Mouse (Mus musculus) cerebellum, adult 2 months (tissue): Measurements from ENCODE around the gene Rnf220. TPM values are rescaled to one million over a fixed set of nuclear protein-coding genes. Genes with fewer than 3 reads are reported as not detected.

ENCODE experiments used
- DNase-seq, 2 experiments: peaks; one replicate each; pipeline ENCODE4 v3.0.0; 2021
- H3K27ac ChIP-seq: fragments of 200-500 bp; 2 replicates; pipeline ENCODE4 v1.5.1; 2012; ENCODE audit warnings: low read length, control low read depth, inconsistent platforms; ENCODE audit not compliant: insufficient read depth
- H3K27me3 ChIP-seq: fragments of 200-500 bp; 2 replicates; pipeline ENCODE4 v1.6.1; 2012; ENCODE audit warnings: inconsistent platforms, mild to moderate bottlenecking, low read length, moderate library complexity; ENCODE audit not compliant: control insufficient read depth, insufficient read depth
- H3K4me1 ChIP-seq: fragments of 200-500 bp; 2 replicates; pipeline ENCODE4 v1.6.1; 2011; ENCODE audit warnings: low read length; ENCODE audit not compliant: control insufficient read depth, insufficient read depth
- H3K4me3 ChIP-seq: fragments of 200-500 bp; replicated peaks from 2 replicates; pipeline ENCODE3; 2011; ENCODE audit warnings: mild to moderate bottlenecking, low read depth, low read length, control low read depth; ENCODE audit not compliant: insufficient read depth
- CTCF ChIP-seq: fragments of 200-500 bp; IDR thresholded peaks from 2 replicates; pipeline ENCODE4 v1.5.1; 2011; ENCODE audit warnings: low read depth, mild to moderate bottlenecking, control low read depth, low read length, moderate library complexity, borderline replicate concordance; ENCODE audit not compliant: insufficient read depth
- POLR2A ChIP-seq: fragments of 200-500 bp; IDR thresholded peaks from 2 replicates; pipeline ENCODE4 v1.6.1; 2011; ENCODE audit warnings: low read length, control low read depth, borderline replicate concordance; ENCODE audit not compliant: insufficient read depth
- WGBS: fragments of 180-500 bp; shearing (Covaris S2); methylation state at CpG from one replicate; pipeline ENCODE4 v1.1.7; 2018; 5-methylcytosine and 5-hydroxymethylcytosine counted together
- polyA plus RNA-seq: library from polyadenylated mRNA; depleted of rRNA; stranded (reverse); fragments of >200 nt; gene quantifications from 2 replicates; pipeline ENCODE4 v1.2.3, GENCODE M21; 2012

Rnf220 gene
- polyA plus RNA-seq, 1 experiment, result 183 TPM

- 52% methylated on average over 13 of the region's 13 CpGs for WGBS
- no peak overlapping the region for H3K27ac ChIP-seq
- TF ChIP-seq POLR2A, result no peak
- no peak for TF ChIP-seq CTCF
- no peak for DNase-seq
- no peaks in the 10 kb centered on the region; the same call in 1 of the 2 replicates for H3K27me3 ChIP-seq
- H3K4me1 ChIP-seq, result no peaks in the 10 kb centered on the region
- no peak overlapping the region for H3K4me3 ChIP-seq
Measured at GRCm38 (mm10) chr4:117485045-117485780, 11.6 kb downstream of the Rnf220 start.

- TF ChIP-seq CTCF (no peak), POLR2A (no peak)
- Histone ChIP-seq H3K4me3 (peak overlapping the region; percentile 39), H3K4me1 (no peaks in the 10 kb centered on the region), H3K27me3 (no peaks in the 10 kb centered on the region; the same call in 1 of the 2 replicates), H3K27ac (no peak overlapping the region)
- peak; percentile 47 to 53 for DNase-seq
- under 1% methylated on average over 69 of the region's 69 CpGs for WGBS
Measured at GRCm38 (mm10) chr4:117484256-117485044, 12.4 kb downstream of the Rnf220 start.

GRCm38 (mm10) chr4:117483931-117484255, 13.0 kb downstream of the Rnf220 start:
- under 1% methylated on average over 15 of the region's 15 CpGs for WGBS
- Histone ChIP-seq H3K4me3 (peak overlapping the region; percentile 20), H3K27me3 (no peaks in the 10 kb centered on the region; the same call in 1 of the 2 replicates), H3K4me1 (no peaks in the 10 kb centered on the region), H3K27ac (no peak overlapping the region)
- peak in 1 of 2 experiments; percentile 14 for DNase-seq
- TF ChIP-seq POLR2A, result no peak
- no peak for TF ChIP-seq CTCF

- no peaks in the 10 kb centered on the region for H3K27me3 ChIP-seq
- TF ChIP-seq POLR2A (no peak), CTCF (no peak)
Measured at GRCm38 (mm10) chr4:117482103-117482502, 14.7 kb downstream of the Rnf220 start.

GRCm38 (mm10) chr4:117480611-117481445, 16.0 kb downstream of the Rnf220 start:
- Histone ChIP-seq H3K4me3 (no peak overlapping the region), H3K27me3 (no peaks in the 10 kb centered on the region), H3K27ac (no peak overlapping the region), H3K4me1 (no peaks in the 10 kb centered on the region)
- TF ChIP-seq CTCF, result no peak
- no peak for TF ChIP-seq POLR2A
- WGBS, result 71% methylated on average over 11 of the region's 11 CpGs
- no peak for DNase-seq

More at GRCm38 (mm10) chr4:117482103-117482502, 14.7 kb downstream of the Rnf220 start:
- Histone ChIP-seq H3K4me3 (no peak overlapping the region), H3K27ac (no peak overlapping the region), H3K4me1 (no peaks in the 10 kb centered on the region)
- 91% methylated on average over 5 of the region's 5 CpGs for WGBS
- DNase-seq, result no peak

- TF ChIP-seq POLR2A (no peak), CTCF (no peak)
- H3K27me3 ChIP-seq, result no peaks in the 10 kb centered on the region
- DNase-seq, result no peak
- H3K4me3 ChIP-seq, result no peak overlapping the region
- H3K4me1 ChIP-seq, result no peaks in the 10 kb centered on the region
- 65% methylated on average over 6 of the region's 6 CpGs for WGBS
- H3K27ac ChIP-seq, result no peak overlapping the region
Measured at GRCm38 (mm10) chr4:117479951-117480350, 16.9 kb downstream of the Rnf220 start.

- 63% methylated on average over 15 of the region's 15 CpGs for WGBS
- no peak for DNase-seq
- H3K27me3 ChIP-seq, result no peaks in the 10 kb centered on the region
- no peak overlapping the region for H3K27ac ChIP-seq
- no peak overlapping the region for H3K4me3 ChIP-seq
- no peaks in the 10 kb centered on the region for H3K4me1 ChIP-seq
- TF ChIP-seq CTCF (no peak), POLR2A (no peak)
Measured at GRCm38 (mm10) chr4:117478101-117478673, 18.7 kb downstream of the Rnf220 start.
